Mouse (Mus musculus) gastrocnemius, postnatal 25 days (tissue): ENCODE results near the gene Sash3. TPM values are rescaled to one million over a fixed set of nuclear protein-coding genes. Genes with fewer than 3 reads are reported as not detected.

Experiments used
- DNase-seq: peaks from one replicate; pipeline ENCODE4 v3.0.0; 2022
- long read RNA-seq, 2 experiments: library from polyadenylated mRNA; stranded (forward); transcript quantifications; one replicate each; pipeline ENCODE4 v2.0.0; 2021
- total RNA-seq, 2 experiments: library from RNA; stranded (reverse); gene quantifications; 1 replicate in 1 of 2; 2 replicates in 1 of 2; pipeline ENCODE4 v1.2.3; 2021

Gene Sash3
- total RNA-seq: under 1 TPM; 0.23 to 0.48 TPM
- long read RNA-seq, experiment 1, partial matches to known transcripts: 0 of 1 reads
- long read RNA-seq, experiment 1, other reads (novel, unspliced or antisense): 1 of 1 reads
- long read RNA-seq, experiment 2: 0 reads

DNA sequence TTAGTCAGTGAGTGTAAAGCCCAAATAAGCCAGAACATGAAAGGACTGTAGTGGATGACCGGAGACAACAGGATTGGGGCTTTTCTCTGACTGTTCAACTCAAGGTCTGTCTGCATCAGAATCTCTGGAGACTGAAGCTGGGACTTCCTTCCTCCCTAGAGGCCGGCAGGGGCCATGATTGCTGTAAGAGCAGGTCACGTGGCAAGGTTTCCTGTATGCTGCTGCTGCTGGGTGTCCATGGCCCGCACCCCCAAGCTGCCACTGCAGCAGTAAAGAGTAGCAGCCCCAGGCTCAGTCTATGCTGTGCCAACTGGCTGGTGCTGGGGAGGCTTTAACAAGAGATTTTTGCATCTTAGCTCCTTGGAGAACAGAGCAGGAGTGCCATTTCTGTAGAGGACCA, at the start of gene Sash3:
Sash3 (plus strand) TSS at position 175 of the 400 bp plus-strand sequence.
- DNase-seq: peak; percentile 25

DNA sequence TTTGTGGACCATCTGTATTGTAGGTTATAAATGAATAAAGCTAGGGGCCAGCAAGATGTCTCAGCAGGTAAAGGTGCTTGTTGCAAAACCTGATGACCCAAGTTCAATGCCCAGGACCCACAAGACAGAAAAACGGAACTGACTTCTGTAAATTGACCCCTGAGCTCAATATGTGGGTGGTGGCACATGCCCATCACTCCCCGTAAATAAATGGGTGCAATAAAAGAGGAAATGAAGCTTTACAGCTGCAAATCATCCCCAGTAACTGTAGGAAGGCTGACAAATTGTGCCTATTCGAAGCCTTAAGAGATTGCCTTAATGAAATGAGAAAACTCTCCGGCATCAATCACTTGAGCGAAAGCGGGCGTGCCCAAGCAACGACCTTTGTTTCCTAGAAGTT, 49.7 kb upstream of the Sash3 start:
- no peak for DNase-seq

GRCm38 (mm10) chrX:48098470-48099129, 47.6 kb upstream of the Sash3 start:
- DNase-seq: no peak

GRCm38 (mm10) chrX:48099871-48100270, 46.4 kb upstream of the Sash3 start:
- DNase-seq: no peak

DNA sequence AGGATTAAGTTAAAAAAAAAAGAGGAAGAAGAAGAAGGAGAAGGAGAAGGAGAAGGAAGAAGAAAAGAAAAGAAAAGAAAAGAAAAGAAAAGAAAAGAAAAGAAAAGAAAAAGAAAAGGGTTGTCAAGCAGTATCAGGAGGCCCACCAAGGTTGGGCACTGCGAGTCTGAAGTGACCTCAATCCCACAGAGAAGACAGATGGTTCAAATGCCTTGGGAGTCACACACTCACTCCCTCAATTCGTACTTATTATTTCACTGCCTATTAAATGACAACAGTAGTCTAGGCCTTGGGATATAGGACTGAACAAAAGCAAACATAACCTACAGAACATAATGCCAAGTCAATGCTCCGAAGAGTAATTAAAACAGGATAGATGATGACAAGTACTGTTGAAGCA, 43.0 kb upstream of the Sash3 start:
- no peak for DNase-seq

DNA sequence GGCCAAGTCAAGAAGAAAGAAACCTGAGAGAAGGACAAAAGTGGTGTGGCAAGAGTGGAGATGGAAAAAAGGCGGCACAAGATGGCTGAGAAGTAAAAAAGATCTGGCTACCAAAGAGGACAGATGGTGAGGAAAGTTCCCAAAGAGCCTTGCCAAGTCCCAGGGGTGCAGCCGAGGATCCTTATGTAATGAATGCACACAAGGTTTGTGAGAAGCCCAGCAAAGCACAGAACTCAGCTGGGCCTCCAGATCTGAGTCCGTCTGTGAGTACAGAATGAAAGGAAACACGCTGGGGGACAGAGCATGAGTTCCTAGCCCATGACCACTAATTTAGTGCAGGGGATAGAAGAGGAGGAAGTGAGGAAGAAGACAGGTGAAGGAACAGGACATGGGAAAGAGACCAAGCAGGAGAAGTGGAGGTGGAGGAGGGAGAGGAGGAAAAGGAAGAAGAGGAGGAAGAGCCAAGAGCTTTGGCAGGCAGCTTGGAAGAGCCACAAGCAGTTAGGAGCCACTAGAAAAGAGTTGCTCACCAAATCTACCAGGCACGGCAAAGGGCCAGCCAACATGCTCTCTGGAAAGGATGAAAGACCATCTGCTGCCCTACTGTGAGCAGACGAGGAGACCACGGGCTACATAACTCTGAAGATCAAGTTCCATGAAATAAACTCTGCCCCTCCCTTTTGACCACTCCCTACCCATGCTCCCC, 41.3 kb upstream of the Sash3 start:
- DNase-seq: no peak

GRCm38 (mm10) chrX:48106226-48106625, 40.0 kb upstream of the Sash3 start:
- peak; percentile 23 for DNase-seq

DNA sequence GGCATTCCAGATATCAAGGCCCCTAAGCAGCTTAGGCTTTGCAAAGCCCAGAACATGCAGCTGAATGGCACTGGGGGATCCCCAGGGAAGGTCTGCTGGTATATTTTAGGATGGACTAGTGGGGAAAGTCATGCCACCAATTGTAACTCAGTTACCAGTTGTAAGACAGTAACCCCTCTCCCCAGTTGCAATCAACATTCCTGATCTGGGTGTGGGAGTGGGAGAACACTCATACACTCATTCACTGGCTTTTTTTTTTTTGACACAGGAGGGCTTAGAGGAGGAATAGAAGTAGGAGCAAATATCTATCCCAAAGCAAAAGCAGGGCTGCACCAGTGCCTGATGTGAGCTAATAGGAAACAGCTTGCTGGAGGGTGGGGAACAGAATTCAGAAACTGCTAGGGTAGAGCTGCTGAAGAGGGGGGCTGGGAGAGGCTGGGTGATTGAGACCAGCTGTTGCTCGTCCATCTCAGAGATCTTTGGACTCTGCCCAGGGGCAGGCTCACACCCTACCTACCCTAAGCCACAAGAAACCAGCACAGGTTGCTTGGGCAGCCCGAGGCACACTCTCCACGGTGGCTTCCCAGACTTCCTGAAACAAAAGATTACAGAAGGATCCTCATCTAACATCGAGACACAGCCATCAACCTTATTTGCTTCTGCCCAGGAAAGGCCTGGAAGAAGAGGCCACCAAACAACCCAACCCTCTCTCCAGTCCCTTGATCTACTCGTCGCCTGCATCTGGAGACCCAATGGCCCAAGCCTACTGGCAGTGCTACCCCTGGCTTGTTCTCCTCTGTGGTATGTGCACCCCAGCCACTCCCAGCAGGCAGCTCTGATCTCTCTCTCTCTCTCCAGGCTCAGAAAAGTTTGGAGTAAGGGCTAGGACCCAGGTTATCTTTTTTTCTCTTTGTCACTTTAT, 37.6 kb upstream of the Sash3 start, which contains the start of gene Xpnpep2:
Xpnpep2 (plus strand) TSS at position 332 of the 922 bp plus-strand sequence.
- DNase-seq: no peak

GRCm38 (mm10) chrX:48109316-48109655, 37.0 kb upstream of the Sash3 start:
- no peak for DNase-seq

- no peak for DNase-seq
These were observed 26.9 kb upstream of the Sash3 start for GRCm38 (mm10) chrX:48119294-48119693.

DNA sequence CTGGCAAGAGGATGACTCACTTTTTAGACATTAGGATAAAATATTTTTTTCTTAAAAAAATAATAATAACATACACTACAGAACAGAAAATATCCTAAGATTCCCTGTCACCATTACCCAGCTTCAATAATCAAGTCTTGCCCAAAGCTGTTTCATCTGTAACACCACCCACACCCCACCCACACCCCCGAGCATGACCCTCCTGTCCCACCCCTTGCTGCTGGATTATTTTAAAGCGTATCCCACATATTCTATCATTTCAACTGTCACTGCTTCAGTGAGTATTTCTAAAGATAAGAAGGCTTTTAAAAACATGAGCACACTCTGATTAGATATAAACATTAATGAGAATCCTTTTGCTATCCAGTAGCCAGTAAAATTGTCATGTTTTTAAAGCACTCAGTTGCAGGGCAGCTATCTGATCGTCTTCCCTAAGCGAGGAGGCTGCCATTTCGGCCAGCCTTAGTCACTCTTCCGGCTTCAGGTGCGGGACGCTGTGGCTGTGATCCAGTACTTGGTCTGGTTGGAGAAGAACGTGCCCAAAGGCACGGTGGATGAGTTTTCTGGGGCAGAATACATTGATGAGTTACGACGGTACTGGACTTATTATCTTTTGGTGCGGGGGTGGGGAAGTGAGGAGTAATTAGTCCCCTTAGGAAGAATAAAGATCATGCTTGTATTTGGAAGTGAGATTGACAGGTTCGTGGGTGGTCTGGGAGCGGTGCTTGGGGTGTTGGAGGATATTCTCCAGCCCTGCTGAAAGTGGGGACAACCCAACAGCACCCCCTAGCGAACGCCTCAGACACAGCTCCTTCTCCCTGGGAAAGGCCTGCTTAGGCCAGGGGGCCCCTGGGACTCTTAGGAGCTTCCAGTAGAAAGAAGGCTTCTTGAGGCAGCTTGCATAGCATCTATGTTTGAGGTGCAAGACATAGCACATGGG, 21.8 kb upstream of the Sash3 start:
- peak; percentile 22 for DNase-seq

DNA sequence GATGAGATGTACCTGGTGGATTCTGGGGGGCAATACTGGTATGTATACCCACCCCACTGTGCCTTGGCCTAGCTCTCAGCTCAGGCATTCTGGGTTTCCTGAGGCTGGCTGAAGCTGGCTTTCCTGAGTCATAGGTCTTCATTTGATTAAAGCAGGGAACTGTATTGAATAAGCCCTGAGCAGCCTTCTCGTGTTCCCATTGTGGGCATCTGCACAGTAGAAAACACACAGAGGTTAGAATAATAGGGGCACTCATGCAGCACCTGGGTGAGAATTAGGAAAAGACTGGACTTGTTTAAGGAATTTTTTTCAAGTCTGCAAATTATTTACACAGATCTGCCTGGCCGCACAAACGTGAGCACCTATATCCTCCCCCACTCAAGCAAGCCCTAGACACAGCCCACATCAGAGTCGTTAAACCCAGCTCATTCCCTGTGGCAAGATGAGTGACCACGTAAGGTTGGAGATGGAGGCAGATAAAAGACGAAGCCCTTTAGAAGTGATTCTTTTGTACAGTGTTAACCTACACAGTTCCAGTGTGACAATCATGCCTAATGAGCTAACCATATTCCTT, 19.2 kb upstream of the Sash3 start:
- no peak for DNase-seq

GRCm38 (mm10) chrX:48127502-48128218, 18.6 kb upstream of the Sash3 start:
- no peak for DNase-seq

GRCm38 (mm10) chrX:48129167-48129566, 17.1 kb upstream of the Sash3 start:
- no peak for DNase-seq

DNA sequence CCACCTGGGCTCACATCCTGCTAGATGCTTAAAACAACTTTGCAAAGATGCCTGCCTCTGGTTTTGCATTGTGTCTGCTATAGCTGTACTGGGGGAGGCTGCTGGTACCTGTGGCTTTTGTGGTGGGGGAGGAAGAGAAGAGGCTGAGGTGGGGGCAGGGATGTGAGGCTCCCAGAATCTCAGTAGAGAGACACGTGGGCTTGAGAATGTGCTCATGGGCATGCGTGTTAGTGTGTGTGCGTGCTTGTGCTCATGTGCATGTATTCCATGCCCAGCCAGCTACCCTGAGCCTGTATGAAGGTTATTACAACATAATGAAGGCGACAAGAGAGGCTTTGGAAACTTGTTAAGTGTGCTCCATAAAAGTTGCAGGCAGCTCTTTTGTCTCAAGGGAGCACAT, 9.3 kb upstream of the Sash3 start:
- no peak for DNase-seq

GRCm38 (mm10) chrX:48138011-48138410, 8.2 kb upstream of the Sash3 start:
- DNase-seq: no peak

DNA sequence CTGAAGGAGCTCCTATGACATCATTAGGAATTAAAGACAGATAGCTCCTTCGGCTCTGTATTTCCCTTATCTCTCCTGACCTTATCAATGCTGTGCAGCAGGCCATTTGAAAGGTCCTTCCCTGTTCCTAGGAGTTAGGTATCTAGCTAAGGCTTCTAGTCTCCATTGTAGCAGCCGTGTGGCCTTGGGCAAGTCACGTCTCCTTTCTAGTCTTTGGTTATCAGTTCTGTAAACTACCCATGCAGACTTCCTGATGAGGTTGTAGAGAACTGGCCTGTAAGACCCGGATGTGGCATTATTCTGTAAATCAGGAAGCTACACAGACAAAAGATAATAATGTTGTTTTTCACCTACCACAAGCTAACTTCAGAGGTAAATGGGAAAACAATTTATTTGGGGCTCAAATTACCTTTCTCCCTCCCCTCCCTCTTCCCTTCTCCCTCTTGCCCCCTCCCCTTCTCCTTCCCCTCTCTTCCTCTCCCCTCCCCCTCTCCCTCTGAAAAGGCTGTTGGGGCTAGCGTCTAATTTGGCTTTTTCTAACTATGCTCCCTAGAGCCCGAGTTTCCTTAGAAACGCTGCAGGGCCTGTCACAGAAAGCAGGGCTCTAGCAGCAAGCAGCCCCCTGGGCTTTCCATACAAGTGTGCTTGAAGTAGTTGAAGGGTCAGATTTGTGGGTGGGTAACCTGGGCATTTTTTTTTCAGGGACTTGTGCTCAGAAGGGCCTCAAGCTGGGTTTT, 7.5 kb upstream of the Sash3 start:
- no peak for DNase-seq

- no peak for DNase-seq
These were observed 6.6 kb upstream of the Sash3 start for GRCm38 (mm10) chrX:48139368-48140285.
